Mouse (Mus musculus): ENCODE data around the gene Ypel2.
A peak's percentile ranks its signal among the peaks of the same experiment; 100 is the strongest.
"Not testable (repeated sequence)": the region's sequence is repeated elsewhere in the genome, so short reads cannot be mapped to it uniquely, and the experiment has no call there.

Gene Ypel2

DNA sequence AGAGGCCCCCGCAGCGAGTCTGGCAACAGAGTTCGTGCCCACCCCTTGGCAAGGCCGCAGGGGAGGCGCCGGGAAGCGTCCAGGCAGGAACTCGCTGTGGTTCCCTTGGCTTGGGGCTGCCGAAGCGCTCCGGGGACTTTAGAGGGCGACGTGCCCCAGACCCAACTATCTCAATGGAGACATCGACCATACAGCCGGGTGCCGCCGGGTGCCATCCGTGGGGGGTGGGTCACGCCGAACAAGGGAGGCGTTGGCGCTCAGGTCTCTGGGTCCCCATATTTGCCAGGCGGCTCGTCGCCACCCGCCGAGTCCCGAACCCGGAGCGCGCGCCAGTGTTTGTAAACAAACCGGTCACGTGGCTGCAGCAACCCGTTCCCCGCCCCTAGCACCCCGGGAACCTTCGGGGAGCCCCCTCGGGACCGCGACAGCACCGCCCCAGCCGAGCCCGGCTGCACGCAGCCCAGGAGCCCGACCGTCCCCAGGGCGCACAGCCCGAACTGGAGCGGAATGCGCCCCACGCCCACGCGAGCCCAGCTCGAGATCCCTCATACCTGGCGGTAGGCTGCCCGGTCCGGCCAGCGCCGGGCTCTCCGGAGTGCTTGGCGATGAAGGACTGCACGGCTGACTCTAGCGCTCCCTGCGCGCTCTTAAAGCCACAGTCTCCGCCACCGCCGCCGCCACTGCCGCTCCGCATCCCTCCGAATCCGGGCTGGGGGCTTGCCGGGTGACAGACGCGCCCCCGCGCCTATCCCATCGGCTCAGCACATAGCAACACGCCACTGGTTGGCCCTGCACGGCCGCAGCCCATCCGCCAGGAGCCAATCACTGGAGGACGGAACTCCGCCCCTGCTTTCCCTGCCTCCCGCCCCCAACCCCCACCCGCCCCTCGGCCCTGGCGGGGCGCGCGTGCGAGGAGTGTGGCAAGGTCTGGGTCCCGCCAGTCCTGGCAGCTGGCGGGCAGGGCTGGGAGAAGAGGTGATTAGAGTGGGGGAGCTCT, at the start of gene Ypel2:
Gene Ypel2, minus strand, starts transcription at position 667 of the 997 bp plus-strand sequence.
- peak; percentile 95 for DNase-seq (ENCODE audit: low read depth, low spot score)

DNA sequence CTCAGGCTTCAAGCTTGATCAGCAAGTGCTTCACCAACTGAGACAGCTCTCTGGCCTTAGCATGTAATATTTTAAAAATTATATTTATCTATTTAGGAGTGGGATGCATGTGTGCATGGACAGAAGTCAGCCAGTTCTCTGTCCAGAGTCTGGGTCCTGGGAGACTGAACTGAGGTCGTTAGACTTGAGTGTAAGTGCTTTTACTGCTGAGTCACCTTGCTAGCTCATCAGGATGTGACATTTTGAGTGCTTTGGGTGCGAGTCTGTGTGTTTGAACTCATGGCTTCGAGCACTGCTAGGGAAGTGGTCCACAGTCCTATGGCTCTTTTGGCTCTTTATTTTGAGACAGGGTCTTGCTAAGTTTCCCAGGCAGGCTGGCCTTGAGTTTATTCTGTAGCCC, 49.5 kb upstream of the Ypel2 start:
- no peak for DNase-seq (ENCODE audit: low read depth, low spot score)

DNA sequence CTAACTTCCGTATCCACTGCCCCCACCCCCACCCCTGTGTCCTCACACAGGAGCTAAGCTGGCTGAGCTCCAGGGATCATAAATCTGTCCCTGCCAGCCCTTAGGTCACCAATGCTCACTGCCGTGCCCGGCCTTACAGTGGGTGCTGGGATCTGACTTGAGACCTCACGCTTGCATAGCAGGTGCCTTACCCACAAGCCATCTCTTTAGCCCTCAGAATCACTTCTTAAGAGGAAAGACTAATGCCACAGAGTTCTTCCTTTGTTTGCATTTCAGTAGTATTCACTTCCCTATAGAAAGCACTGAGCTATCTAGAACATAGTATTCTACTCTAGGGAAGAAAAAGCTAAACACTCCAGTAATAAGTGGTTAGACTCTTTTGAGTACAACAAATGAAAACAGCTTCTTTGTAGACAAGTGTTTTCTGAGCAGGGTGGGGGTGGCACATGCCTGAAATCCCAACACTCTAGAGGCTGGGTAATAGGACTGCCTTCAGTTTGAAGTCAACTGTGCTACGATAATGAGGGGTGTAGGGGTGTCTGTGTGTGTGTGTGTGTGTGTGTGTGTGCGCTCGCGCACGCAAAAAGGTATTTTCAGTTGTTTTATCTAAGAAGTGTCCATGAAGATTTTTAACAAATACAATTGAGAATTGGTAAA, 45.9 kb upstream of the Ypel2 start:
- DNase-seq (ENCODE audit: low read depth, low spot score) = no peak

DNA sequence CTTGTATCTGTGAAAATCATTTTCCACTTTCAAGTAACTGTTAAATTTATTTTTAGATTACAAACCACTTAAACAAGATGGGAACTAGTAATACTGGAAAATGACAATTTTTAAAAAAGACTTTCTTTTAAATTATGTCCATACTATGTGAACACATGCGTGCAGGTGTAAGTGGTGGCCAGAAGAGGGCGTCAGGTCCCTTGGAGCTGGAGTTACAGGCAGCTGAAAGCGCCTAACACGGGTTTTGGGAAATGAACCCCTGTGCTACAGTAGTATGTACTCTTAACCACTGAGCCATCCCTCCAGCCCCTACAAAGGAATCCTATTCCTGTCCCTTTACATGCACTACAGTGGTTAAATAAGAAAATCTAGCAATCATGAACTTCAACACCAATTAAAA, 42.7 kb upstream of the Ypel2 start:
- no peak for DNase-seq (ENCODE audit: low read depth, low spot score)

DNA sequence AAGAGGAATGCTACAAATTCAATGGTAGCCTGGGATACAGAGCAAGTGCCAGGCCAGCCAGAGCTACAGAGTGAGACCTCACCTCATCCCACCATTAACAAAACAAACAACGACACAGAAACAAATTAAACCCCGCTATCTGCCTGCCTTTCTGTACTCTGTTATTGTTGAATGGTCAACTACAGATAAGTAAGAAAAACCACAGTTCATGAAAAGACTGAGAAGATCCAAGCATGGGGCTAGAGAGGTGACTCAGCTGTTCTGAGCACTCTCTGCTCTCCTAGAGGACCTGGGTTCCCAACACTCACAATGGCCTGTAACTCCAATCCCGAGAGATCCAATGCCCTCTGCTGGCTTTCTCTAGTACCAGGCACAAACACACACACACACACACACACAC, 34.7 kb upstream of the Ypel2 start:
- no peak for DNase-seq (ENCODE audit: low read depth, low spot score)

DNA sequence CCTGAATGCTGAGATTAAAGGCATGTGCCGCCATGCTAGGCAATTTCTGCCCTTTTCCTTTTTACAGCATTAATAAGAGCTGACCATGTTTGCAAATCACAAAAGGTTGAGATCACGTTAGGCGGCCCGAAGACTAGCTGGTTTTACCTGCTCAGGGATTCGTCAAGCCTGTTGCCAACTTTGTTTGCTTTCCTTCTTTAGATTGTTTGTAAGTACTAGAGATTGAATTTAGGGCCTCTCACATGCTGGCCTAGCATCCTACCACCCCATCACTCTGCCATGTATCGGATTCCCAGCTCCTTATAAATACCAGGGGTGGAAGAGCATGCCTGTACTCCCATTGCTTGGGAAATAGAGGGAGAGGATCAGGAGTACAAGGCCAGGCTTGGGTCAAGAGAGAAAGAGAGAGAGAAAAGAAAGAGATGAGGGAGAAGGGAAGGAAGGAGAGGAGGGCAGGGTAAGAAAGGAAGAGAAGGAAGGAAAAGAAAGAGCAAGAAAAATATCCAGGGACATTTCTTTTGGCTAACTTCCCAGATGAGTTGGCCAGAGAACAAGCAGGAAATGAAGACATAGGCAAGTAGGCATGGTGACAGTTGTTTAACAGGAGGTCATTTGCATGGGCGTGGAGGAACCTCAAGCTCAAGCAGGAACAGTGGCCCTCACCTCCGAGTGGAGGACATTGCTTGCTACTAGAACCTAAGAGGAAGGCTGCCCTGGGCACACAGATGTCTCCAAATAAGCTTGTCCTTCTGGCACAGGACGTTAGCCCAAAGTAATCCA, 32.8 kb upstream of the Ypel2 start:
- DNase-seq (ENCODE audit: low read depth, low spot score) = peak; percentile 39

DNA sequence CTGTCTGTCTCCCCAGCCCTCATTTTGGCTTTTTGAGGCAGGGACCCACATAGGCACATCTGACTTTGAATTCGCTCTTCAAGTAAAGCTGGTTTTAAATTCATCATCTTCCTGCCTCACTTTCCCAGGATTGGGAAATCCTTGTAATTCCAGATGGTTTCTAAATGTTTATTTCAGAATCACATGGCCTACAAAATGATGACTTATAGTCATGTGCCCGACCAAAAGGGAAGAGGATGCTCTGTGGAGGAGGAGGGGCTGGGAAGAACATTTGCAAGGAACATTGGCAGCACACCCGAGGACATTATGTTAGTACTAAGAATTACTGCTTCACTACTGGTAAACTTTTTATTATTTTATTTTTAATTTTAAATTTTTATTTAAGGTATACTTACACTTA, 31.8 kb upstream of the Ypel2 start:
- DNase-seq (ENCODE audit: low read depth, low spot score) = peak; percentile 58

DNA sequence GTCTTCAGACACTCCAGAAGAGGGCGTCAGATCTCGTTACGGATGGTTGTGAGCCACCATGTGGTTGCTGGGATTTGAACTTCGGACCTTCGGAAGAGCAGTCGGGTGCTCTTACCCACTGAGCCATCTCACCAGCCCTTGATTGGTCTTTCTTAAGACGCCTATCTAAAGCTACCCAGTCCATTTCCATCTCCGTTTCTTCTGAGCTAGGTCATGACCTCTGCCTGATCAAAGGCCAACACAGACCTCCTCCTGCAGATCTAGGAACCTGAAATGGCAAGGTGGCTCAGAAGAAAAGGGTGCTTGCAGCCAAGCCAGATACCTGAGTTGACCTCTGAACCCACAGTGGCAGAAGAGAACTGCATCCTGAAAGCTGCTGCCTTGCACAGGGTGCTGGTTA, 29.7 kb upstream of the Ypel2 start:
- DNase-seq (ENCODE audit: low read depth, low spot score) = not testable (repeated sequence)

DNA sequence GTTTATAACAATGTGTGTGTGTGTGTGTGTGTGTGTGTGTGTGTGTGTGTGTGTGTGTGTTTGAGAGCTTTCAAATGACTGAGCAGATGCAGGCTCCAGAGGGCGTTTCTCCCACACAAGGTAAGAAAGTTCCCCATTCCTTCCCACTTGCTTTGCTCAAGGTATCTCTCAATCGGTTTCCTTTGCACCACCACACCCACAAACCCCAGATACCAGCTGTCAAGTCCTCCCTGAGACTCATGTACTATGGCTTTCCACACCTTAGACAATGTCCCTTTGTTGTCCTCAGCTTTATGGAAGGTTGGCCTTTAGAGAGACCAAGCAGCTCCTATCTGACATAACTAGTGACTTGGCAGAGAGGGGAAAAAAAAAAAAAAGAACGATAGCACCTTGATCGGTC, 29.3 kb upstream of the Ypel2 start:
- no peak for DNase-seq (ENCODE audit: low read depth, low spot score)

DNA sequence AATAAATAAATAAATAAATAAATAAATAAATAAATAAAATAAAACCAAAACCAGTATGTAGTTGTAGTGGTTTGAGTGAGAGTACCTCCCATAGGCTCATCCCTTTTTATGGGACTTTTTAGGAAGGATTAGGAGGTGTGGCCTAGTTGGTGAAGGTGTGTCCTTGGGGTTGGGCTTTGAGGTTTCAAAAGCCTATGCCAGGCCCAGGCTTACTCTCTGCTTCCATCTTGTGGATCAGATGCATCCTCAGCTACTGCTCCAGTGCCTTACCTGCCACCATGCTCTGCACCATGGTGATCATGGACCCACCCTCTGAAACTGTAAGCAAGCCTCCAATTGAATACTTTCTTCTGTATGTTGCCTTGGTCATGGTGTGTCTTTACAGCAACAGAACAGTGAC, 28.0 kb upstream of the Ypel2 start:
- DNase-seq (ENCODE audit: low read depth, low spot score) = no peak

DNA sequence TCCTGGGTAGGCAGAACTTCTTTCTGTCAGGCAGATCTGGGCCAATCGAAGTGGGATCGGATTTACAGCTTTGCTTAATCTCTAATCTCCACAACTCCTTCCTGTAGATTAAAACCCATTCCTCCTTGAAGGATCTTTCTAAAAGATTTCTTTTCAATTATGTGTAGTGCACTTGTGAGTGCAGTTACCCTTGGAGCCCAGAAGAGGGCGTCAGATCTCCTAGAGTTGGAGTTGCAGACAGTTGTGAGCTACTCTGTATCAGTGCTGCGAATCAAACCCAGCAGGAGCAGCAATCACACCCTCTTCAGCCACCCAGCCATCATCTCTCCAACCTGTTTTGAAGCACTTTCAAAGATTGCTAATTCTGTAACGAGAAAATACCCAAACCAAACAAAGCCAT, 26.9 kb upstream of the Ypel2 start:
- no peak for DNase-seq (ENCODE audit: low read depth, low spot score)

DNA sequence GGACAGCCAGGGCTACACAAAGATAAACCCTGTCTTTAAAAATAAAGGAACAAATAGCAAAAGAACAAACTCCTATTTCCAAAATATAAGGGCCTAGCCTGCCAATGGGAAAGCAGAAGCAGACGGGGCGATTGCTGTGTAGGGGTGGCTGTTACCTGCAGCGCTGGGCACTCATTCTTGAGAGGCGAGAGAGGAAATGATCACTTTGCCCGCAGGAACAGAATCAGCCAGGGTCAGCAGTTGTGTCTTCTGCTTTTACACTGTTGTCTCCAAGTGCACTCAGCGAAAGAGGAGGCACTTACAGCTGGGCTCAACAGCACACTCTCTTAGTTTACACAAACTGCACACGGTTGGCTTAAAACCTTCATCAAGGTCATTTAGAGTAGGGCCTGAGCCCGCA, 25.9 kb upstream of the Ypel2 start:
- no peak for DNase-seq (ENCODE audit: low read depth, low spot score)

DNA sequence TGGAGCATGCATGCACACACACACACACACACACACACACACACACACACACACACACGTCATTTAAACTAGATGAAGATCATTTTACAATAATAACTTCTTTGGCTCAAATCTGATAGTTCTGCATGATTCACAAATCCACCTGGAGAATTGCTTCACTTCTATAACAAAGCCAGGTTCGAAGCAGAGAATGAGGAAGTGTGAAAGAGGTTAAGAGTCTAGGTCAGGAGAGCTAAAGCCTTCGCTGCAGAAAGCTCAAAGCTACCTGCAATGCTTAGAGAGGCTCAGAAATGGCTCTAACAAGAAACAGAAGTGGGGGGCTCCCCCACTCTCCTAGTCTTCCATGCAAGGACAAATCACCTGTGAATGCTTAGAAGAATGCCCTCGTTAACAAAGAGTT, 24.6 kb upstream of the Ypel2 start:
- DNase-seq (ENCODE audit: low read depth, low spot score) = no peak

DNA sequence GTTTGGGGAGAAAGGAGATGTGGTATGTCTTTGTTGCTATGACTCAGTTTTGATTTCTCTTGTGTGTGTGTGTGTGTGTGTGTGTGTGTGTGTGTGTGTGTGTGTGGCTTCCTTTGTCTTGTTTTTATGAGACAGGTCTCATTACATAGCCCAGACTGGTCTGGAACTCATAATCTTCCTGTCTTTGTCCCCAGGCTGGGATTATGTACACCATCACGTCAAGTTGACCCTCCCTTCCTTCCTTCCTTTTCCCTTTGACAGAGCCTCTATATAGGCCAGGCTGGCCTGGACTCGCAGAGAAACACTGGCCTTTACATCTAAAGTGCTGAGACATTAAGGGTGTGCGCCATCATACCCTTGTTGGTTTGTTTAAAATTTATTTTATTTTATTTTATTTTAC, 22.2 kb upstream of the Ypel2 start:
- no peak for DNase-seq (ENCODE audit: low read depth, low spot score)

DNA sequence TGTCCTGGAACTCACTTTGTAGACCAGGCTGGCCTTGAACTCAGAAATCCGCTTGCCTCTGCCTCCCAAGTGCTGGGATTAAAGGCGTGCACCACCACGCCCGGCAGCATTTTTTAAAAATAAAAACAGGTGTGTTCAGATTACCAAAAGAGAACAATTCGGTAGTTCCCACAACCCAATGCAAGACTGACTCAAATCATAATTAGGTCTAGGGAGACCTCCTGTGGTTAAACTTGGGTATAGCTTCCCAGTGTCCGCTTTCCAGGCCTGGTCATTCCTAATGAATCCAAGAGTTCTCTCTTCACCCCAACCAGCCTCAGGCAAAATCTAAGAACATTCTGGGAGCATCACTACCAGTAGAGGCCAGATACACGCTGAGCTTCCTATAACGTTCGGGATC, 17.0 kb upstream of the Ypel2 start:
- peak; percentile 40 for DNase-seq (ENCODE audit: low read depth, low spot score)

DNA sequence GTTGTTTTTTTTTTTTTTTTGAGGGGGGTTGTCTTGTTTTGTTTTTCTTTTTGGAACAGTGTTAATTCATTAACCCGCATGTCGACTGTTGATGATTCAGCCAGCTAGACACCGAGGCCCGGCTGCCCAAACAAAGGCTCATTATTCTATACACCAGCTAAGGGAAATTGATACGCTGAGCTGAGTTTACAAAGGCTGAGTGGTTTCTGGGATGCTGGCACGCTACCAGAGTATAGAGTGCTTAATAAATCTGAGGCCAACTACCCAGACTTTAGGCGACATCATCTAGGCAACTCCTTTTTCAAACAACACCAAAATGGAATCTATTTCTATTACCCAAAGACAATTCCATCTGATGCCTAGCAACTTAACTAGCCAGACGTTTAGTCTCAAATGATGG, 13.9 kb upstream of the Ypel2 start:
- DNase-seq (ENCODE audit: low read depth, low spot score) = no peak

DNA sequence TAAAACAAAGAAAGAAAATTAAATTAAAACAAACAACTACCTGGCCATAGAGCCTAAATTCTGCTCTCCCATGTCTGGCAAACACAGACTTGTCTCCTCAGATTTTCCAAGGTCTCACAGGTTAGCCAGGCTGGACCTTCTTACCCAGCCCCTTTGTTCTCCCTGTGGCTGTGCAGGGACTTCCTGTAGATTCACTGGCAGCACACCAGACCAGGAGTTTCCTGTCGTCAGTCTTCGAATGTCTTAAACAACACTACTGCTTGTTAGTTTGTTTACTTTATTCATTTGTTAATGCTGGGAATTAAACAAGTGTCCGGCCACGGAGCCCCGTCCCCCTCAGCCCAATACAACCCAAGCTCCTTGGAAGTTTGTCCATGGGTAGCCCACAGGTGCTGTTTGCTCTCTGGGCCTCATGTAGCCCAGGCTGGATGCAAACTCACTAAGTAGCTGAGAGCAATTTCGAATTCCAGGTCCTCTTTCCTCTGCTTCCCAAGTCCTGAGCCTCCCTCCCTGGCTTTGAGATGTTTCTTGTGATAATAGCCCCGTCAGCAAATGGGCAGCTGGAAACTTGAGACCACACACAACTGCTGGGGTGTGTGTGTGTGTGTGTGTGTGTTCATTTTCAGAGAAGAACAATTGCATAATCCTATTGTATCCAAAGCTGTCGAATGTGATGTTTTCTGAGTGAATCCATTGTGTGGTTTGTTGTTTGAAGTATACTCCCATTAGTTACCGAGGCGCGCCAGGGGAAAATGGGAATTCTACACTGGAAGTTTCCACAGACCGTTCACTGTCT, 11.7 kb upstream of the Ypel2 start:
- no peak for DNase-seq (ENCODE audit: low read depth, low spot score)

DNA sequence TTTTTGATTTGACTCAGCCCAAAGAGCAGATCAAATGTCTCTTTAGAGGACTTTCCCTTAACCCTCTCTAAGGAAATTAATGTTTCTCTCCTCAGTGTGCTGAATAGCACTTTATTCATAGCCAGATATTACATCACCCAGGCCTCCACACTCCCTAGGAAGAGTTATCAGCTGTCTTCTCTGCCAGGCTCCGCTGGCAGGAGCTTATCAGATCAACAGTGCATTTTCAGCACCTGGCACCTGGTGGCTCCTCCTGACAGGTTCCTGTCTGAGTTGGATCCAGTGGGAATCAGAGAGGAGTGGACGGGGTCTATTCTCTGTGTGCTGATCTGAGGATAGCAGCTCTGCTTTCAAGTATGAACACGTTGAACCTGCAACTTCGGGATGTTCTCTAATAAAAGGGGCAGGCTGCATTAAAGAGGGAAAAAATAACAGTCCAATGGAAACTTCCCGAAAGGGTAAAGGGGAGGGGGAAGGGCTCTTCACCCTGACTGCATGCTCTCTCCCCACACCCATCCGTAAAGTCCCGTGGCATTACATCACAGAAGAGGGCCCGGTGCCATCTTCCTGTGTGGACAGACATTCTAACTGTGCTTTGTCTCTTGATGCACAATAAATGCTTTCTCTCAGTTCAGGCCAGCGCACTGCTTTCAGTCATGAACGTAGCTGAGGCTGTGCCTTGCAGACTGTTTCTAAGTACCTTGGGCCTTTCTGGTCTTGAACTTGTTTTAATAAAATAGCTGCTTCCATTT, 8.7 kb upstream of the Ypel2 start:
- DNase-seq (ENCODE audit: low read depth, low spot score) = no peak

DNA sequence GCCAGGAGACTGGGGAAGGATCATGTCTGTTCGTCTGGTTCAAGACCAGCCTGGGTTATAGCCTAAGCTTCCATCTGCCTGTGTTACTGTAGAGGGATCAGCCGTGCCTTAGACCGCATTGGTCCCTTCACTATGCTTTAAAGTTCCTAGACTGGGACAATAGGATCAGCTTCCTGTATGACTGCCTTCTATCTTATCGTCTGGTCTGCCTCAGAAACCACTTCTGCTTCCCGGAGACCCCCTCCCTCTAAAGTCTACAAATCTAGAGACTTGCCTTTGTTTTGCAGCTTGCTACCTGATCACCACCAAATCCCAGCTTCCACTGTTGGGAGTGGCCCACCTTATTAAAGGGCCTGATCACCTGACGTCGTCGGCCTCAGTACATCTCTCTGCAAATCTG, 7.7 kb upstream of the Ypel2 start:
- no peak for DNase-seq (ENCODE audit: low read depth, low spot score)

DNA sequence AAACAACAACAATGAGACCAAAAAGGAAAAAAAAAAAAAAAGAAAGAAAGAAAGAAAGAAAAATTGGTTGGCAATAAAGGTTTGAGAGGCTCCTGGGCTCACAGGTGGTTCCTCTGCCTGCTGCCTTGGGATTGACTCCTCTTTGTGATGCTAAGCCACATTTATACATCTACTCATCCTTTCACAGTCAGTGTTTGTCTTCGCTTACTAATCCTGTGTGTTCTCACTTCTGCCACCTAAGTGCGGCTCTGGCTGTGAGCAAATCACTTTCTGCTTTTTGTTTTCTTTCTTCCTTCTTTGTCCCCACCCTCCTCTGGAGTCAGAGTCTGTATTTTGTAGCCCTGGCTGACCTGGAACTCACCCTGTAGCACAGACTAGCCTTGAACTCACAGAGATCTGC, 2.8 kb upstream of the Ypel2 start:
- DNase-seq (ENCODE audit: low read depth, low spot score) = no peak

All from skeletal muscle tissue, adult 2 months (tissue).